Mouse (Mus musculus) kidney, embryonic 16.5 days (tissue): ENCODE measurements at regions not wholly inside any gene's neighbourhood (a gene's known extent, or its start where the extent isn't known, plus 50 kb on each side); places are given as distances from the start of the nearest gene placed in this dataset.

Experiments
- ATAC-seq: fragments of 200-750 bp; cut with Nextera tagmentation; 2 replicates; pipeline ENCODE4 v1.8.0; 2017; ENCODE audit warnings: moderate TSS enrichment; ENCODE audit not compliant: low FRiP score, low TSS enrichment
- H3K27ac ChIP-seq: fragments of 300-500 bp; sonication (generic); 2 replicates; pipeline ENCODE4 v1.5.1; 2014; ENCODE audit warnings: low read length
- H3K27me3 ChIP-seq: fragments of 300-500 bp; sonication (generic); 2 replicates; pipeline ENCODE4 v1.6.1; 2014; ENCODE audit warnings: low read length, control low read depth, mixed read lengths; ENCODE audit not compliant: insufficient read depth
- H3K36me3 ChIP-seq: fragments of 300-500 bp; sonication (generic); 2 replicates; pipeline ENCODE4 v1.6.1; 2014; ENCODE audit warnings: low read length, control low read depth, mixed read lengths; ENCODE audit not compliant: insufficient read depth
- H3K4me1 ChIP-seq: fragments of 300-500 bp; sonication (generic); 2 replicates; pipeline ENCODE4 v1.6.1; 2014; ENCODE audit warnings: low read length, control low read depth, mixed read lengths; ENCODE audit not compliant: insufficient read depth
- H3K4me2 ChIP-seq: fragments of 300-500 bp; sonication (generic); replicated peaks from 2 replicates; pipeline ENCODE4 v1.6.1; 2014; ENCODE audit warnings: low read depth, low read length
- H3K4me3 ChIP-seq: fragments of 300-500 bp; sonication (generic); 2 replicates; pipeline ENCODE4 v1.5.1; 2014; ENCODE audit warnings: mild to moderate bottlenecking, low read length
- H3K9ac ChIP-seq: fragments of 300-500 bp; sonication (generic); replicated peaks from 2 replicates; pipeline ENCODE4 v1.6.1; 2014; ENCODE audit warnings: low read length
- H3K9me3 ChIP-seq: fragments of 300-500 bp; sonication (generic); 2 replicates; pipeline ENCODE4 v1.6.1; 2016; ENCODE audit warnings: low read length, control low read depth
- WGBS: fragments of 180-500 bp; shearing (Covaris S2); extraction: QIAGEN DNeasy Blood & Tissue Kit; methylation state at CpG from one replicate; pipeline ENCODE4 v1.1.7; 2014; 5-methylcytosine and 5-hydroxymethylcytosine counted together

DNA sequence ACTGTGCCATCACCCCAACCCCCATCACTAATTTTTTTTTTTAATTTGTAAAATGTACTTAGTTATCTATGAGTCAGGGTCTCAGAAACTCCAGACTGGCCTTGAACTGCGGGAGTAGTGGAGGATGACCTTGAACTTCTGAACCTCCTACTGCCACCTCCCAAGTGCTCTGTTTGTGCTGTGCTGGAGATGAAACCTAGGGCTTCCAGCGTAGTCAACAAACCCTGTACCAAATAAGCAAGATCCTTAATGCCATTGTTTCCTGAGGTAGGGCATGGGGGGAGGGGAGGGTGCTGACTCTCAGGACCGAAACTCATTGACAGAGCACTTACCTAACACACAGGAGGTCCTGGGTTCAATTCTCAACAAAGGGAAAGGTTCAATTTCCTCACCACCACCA is 93.5 kb upstream of the Castor2 start:
- WGBS, result 66% methylated on average over 3 of the region's 3 CpGs
- no peaks in the 10 kb centered on the region for H3K27me3 ChIP-seq
- ATAC-seq, result no peak
- H3K27ac ChIP-seq, result no peak overlapping the region
- H3K9me3 ChIP-seq, result peaks cover 4% of the 10 kb centered on the region; the same call in 1 of the 2 replicates
- H3K4me3 ChIP-seq, result no peak overlapping the region
- H3K4me1 ChIP-seq, result peaks cover 3% of the 10 kb centered on the region; the same call in 1 of the 2 replicates
- no peak overlapping the region for H3K9ac ChIP-seq
- no peaks in the 10 kb centered on the region for H3K36me3 ChIP-seq
- no peak overlapping the region for H3K4me2 ChIP-seq

DNA sequence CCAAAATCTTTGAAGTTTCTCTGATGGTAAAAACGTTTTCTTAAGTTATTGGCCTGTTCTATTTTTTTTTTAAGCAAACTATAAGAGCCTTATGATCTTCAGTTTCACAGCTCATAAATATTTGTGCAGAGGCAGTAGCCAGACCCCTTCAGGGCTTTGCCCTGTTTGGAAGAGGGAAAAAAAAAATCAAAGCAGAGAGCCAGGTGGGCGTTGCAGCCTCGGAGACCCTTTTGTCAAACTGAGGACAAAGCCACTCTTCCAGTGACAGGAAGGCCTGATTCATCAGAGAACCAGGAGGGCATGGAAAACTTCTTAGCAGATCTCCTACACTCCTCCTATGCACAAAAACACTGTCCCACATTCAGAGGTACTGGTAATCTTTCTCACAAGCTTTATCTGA is 99.4 kb upstream of the Castor2 start:
- Histone ChIP-seq H3K4me1 (0 out of 2 replicates have a peak, but pooled peaks cover 3% of the 10 kb centered on the region), H3K9me3 (peaks cover 4% of the 10 kb centered on the region; the same call in 1 of the 2 replicates), H3K9ac (no peak overlapping the region), H3K36me3 (no peaks in the 10 kb centered on the region), H3K4me2 (no peak overlapping the region), H3K4me3 (no peak overlapping the region), H3K27me3 (no peaks in the 10 kb centered on the region), H3K27ac (no peak overlapping the region)
- WGBS, result 1% methylated on average over 3 of the region's 3 CpGs
- ATAC-seq, result no peak

DNA sequence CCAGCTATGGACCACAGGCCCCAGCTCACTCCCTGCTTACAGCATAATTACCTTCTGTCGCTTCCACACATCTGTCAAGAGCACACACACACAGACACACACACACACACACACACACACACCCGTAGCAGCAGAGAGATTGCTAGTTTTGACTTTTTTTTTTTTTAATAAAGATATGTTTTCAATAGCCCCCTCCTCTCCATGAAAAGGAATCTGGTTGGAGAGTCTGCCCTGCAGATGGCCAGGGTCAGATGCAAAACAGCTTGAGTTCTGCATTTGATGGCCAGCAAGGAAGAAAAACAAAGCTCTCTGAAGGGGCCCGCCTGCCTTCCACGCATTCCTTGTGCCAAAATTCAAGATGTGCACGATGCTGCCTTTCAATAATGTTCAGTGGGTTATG is 99.8 kb upstream of the Castor2 start:
- H3K4me2 ChIP-seq, result no peak overlapping the region
- 0 out of 2 replicates have a peak, but pooled peaks cover 3% of the 10 kb centered on the region for H3K4me1 ChIP-seq
- no peaks in the 10 kb centered on the region for H3K27me3 ChIP-seq
- no peak overlapping the region for H3K27ac ChIP-seq
- no peak overlapping the region for H3K9ac ChIP-seq
- H3K4me3 ChIP-seq, result no peak overlapping the region
- 15% methylated on average over 5 of the region's 5 CpGs for WGBS
- ATAC-seq, result no peak
- no peaks in the 10 kb centered on the region for H3K36me3 ChIP-seq
- peaks cover 2% of the 10 kb centered on the region; the same call in 1 of the 2 replicates for H3K9me3 ChIP-seq

DNA sequence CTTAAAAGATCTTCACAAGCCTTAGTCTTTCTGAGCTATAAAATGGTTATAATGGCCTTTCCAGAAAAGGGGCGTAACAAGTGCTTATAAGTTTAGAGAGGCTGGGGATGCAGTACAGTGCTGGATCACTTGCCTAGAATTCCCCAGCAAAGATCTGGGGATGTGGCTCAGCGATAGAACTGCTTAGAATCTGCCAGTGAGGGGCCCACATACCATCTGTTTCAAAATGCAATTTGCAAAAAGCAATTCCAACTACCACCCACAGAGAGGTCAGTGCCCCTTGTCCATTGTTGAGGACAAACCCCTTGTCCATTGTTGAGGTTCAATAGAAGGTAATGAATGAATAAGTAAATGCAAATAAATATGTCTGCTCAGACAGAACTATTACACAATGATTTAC is 107.5 kb upstream of the Castor2 start:
- Histone ChIP-seq H3K4me2 (no peak overlapping the region), H3K4me1 (no peaks in the 10 kb centered on the region), H3K36me3 (no peaks in the 10 kb centered on the region), H3K9me3 (no peaks in the 10 kb centered on the region), H3K27me3 (no peaks in the 10 kb centered on the region), H3K9ac (no peak overlapping the region), H3K4me3 (no peak overlapping the region), H3K27ac (no peak overlapping the region)
- ATAC-seq, result no peak
- WGBS, result 72% methylated on average over 2 of the region's 2 CpGs

DNA sequence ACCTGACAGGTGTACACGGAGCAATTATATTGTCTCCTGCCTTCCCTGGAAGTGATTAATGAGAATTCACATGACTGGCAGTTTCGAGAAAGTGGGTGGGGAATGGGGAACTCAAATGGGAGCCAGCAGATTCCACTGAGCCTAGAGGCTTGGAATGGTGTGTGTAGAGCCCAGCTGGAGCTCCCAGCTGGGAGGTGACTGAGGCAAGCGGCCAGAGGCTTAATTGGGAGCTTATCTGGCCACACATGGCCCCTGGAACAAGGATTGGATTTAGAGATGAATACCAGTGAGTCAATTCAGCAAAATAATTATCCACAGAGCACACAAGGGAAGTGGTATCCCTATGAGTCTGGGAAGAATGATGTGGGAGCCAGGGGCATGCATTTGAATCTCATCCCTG is 108.0 kb upstream of the Castor2 start:
- Histone ChIP-seq H3K9ac (no peak overlapping the region), H3K27me3 (no peaks in the 10 kb centered on the region), H3K36me3 (no peaks in the 10 kb centered on the region), H3K27ac (no peak overlapping the region), H3K4me2 (no peak overlapping the region), H3K4me1 (no peaks in the 10 kb centered on the region), H3K4me3 (no peak overlapping the region), H3K9me3 (no peaks in the 10 kb centered on the region)
- ATAC-seq, result no peak
- 54% methylated on average over 3 of the region's 3 CpGs for WGBS

DNA sequence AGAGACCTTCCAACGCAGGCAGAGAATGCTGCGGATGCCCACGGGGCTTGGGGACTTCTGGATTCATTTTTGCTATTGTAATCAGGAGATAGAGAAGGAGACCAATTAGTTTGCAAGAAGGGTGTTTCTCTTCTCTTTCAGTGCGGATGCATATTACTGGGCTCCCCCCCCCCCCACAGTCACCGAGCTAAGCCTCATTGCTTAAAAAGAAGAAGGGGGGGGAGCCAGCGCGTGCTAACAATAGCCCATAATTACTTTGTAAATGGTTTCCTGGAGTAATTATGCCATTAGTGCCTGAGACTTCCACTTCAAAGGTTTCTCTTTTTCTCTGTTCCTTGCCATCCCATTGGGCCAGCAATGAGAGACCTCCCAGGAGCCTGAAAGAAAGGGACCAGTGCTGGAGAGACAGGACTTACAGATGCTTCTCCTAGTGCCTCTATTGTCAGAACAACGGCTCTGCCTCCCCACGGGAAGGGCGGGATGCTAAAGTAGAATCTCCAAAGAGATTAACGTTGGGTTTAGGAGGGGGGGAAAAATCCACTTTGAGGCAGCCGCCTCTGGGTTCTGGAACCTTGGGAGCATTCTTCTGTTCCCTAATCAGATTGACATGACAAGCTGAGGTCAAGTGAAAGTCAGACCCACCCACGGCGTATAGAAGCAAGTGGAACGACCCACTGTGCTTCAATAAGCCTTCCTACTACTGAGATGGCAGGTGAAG is 116.1 kb upstream of the Castor2 start:
- Histone ChIP-seq H3K9ac (no peak overlapping the region), H3K27ac (no peak overlapping the region), H3K4me3 (no peak overlapping the region), H3K27me3 (peaks cover 8% of the 10 kb centered on the region; the same call in 1 of the 2 replicates), H3K9me3 (no peaks in the 10 kb centered on the region), H3K4me2 (no peak overlapping the region), H3K4me1 (no peaks in the 10 kb centered on the region), H3K36me3 (no peaks in the 10 kb centered on the region)
- WGBS, result 2% methylated on average over 14 of the region's 15 CpGs
- ATAC-seq, result no peak

DNA sequence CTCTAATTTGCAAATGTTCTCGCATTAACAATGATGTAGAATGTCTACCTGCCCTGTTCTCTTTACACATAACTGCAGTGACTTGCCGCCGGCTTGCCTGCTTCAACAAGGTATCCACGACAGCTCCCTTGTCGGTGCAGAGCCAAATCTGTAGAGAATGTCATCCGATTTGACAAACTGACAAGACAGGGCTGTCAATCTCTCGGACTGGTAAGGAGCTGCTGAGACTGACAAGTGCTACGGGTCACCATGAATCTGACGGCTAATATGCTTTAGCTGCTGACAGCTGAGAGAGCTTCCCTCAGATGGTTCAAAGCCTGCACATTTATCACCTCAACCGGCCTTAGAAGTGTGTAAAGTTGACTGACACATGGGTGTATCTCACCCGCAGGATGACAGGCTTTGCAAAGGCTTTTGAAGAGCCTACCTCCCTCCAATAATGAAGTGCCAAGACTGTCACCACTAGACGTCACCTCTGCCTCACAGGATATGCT is 129.0 kb upstream of the Castor2 start:
- no peak overlapping the region for H3K4me2 ChIP-seq
- H3K27me3 ChIP-seq, result no peaks in the 10 kb centered on the region
- ATAC-seq, result no peak
- no peaks in the 10 kb centered on the region for H3K36me3 ChIP-seq
- whole genome bisulfite sequencing, result 46% methylated on average over 12 of the region's 12 CpGs
- H3K4me3 ChIP-seq, result no peak overlapping the region
- no peak overlapping the region for H3K27ac ChIP-seq
- no peak overlapping the region for H3K9ac ChIP-seq
- no peaks in the 10 kb centered on the region for H3K9me3 ChIP-seq
- no peaks in the 10 kb centered on the region for H3K4me1 ChIP-seq

DNA sequence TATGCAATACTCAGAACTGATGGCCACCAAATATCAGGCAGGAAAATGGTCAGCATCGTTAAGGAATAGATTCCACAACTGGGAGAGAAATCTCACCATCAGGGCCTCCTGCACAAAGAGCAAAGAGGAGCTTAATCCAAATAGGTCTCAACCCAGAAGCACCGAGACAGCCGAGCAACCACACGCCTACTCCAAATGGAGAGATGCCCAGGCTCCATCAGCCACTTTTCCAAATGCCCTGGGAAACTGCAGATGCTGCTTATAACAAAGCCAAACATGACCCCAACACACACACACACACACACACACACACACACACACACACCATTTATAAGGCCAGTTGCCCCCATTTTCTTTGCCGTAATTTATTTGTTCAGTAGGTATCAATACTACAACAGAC is 136.2 kb upstream of the Castor2 start:
- Histone ChIP-seq H3K27me3 (no peaks in the 10 kb centered on the region), H3K4me3 (no peak overlapping the region), H3K4me1 (no peaks in the 10 kb centered on the region), H3K9me3 (no peaks in the 10 kb centered on the region), H3K9ac (no peak overlapping the region), H3K4me2 (no peak overlapping the region), H3K36me3 (no peaks in the 10 kb centered on the region), H3K27ac (no peak overlapping the region)
- 92% methylated on average over 5 of the region's 5 CpGs for WGBS
- ATAC-seq, result no peak

DNA sequence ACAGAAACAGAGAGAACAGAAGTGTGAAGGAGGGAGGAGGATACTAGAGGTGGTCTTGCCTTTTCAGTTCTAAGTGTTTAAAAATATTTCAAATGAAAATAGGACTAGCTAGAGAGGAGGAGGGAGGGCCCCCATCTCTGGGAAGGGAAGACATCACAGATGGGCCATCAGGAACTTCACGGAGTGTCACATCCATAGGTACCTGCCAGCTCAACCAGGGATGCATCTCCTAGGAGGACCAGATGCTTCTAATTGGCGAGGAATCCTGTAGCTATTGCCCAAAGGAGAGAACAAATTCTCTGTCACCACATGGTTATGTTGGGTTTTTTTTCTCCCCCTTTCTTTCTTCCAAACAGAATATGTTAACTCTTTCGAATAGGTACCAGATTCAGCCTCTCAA is 158.7 kb upstream of the Castor2 start:
- no peak overlapping the region for H3K9ac ChIP-seq
- H3K36me3 ChIP-seq, result no peaks in the 10 kb centered on the region
- WGBS, result 79% methylated on average over 3 of the region's 3 CpGs
- no peak overlapping the region for H3K4me3 ChIP-seq
- no peak overlapping the region for H3K4me2 ChIP-seq
- no peaks in the 10 kb centered on the region for H3K4me1 ChIP-seq
- H3K9me3 ChIP-seq, result no peaks in the 10 kb centered on the region
- no peaks in the 10 kb centered on the region for H3K27me3 ChIP-seq
- no peak overlapping the region for H3K27ac ChIP-seq
- no peak for ATAC-seq

DNA sequence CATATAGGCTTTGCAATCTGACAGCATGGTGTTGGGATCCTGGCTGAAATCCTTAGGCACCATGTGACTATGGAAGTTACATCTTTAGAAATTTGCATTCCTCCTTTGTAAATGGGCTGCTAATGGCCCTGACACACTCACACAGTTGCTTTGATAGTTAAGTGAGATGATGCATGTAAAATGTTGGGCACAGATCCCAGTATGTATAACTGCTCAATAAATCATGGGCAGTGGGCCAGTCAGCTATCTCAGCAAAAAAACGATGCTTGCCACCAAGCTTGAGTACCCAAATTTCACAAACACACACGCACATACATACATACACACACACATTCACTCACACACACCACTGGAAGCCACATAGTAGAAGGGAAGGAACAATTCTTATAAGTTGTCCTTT is 159.5 kb upstream of the Castor2 start:
- Histone ChIP-seq H3K4me3 (no peak overlapping the region), H3K27me3 (no peaks in the 10 kb centered on the region), H3K4me2 (no peak overlapping the region), H3K36me3 (no peaks in the 10 kb centered on the region), H3K9ac (no peak overlapping the region), H3K9me3 (no peaks in the 10 kb centered on the region), H3K4me1 (no peaks in the 10 kb centered on the region), H3K27ac (no peak overlapping the region)
- ATAC-seq, result no peak
- 63% methylated on average over 2 of the region's 2 CpGs for WGBS
